Mouse (Mus musculus) liver, embryonic 14.5 days (tissue): ENCODE measurements around the gene Ddx6. TPM values are rescaled to one million over a fixed set of nuclear protein-coding genes. Genes with fewer than 3 reads are reported as not detected.
A peak's percentile ranks its signal among the peaks of the same experiment; 100 is the strongest.

Source experiments
- ATAC-seq: fragments of 200-750 bp; cut with Nextera tagmentation; 2 replicates; pipeline ENCODE4 v1.8.0; 2017; ENCODE audit warnings: moderate number of reproducible peaks, mild to moderate bottlenecking, moderate library complexity; ENCODE audit not compliant: insufficient read depth
- DNase-seq, 3 experiments: peaks; one replicate each; pipeline ENCODE4 v3.0.0-alpha.2; 2012 to 2013; ENCODE audit warnings: low read depth in 3 of 3, low spot score in 3 of 3
- H3K27ac ChIP-seq: fragments of 300-500 bp; sonication (generic); 2 replicates; pipeline ENCODE4 v1.5.1; 2014; ENCODE audit warnings: moderate library complexity, mild to moderate bottlenecking, control low read depth, inconsistent platforms
- H3K27me3 ChIP-seq: fragments of 300-500 bp; sonication (generic); 2 replicates; pipeline ENCODE4 v1.6.1; 2014; ENCODE audit warnings: mild to moderate bottlenecking, low read length, moderate library complexity; ENCODE audit not compliant: control insufficient read depth, insufficient read depth
- H3K36me3 ChIP-seq: fragments of 300-500 bp; sonication (generic); replicated peaks from 2 replicates; pipeline ENCODE4 v1.6.1; 2014; ENCODE audit warnings: low read depth; ENCODE audit not compliant: control insufficient read depth, insufficient read depth
- H3K4me1 ChIP-seq, 2 experiments: fragments of 200-500 bp in 1 of 2; fragments of 300-500 bp in 1 of 2; sonication (generic) in 1 of 2; replicated peaks; 2 replicates each; pipeline ENCODE4 v1.6.1; 2012 to 2014; ENCODE audit warnings: antibody characterized with exemption in 1 of 2, inconsistent platforms in 1 of 2, low read length in 1 of 2; ENCODE audit not compliant: control insufficient read depth in 2 of 2, insufficient read depth in 2 of 2
- H3K4me2 ChIP-seq: fragments of 300-500 bp; sonication (generic); 2 replicates; pipeline ENCODE4 v1.6.1; 2014; ENCODE audit warnings: low read depth, mild to moderate bottlenecking, control low read depth, moderate library complexity
- H3K4me3 ChIP-seq, 2 experiments: fragments of 200-500 bp in 1 of 2; fragments of 300-500 bp in 1 of 2; sonication (generic) in 1 of 2; 2 replicates each; pipeline ENCODE4 v1.5.1; 2012 to 2014; ENCODE audit warnings: low read depth in 2 of 2, low read length in 2 of 2, mild to moderate bottlenecking in 2 of 2, control low read depth in 1 of 2, inconsistent platforms in 1 of 2, moderate library complexity in 1 of 2; ENCODE audit not compliant: insufficient read depth in 1 of 2
- H3K9ac ChIP-seq: fragments of 300-500 bp; sonication (generic); replicated peaks from 2 replicates; pipeline ENCODE4 v1.6.1; 2014; ENCODE audit warnings: mild to moderate bottlenecking, control low read depth, moderate library complexity
- H3K9me3 ChIP-seq: fragments of 300-500 bp; sonication (generic); 2 replicates; pipeline ENCODE4 v1.6.1; 2016; ENCODE audit warnings: low read length, mixed read lengths; ENCODE audit not compliant: control insufficient read depth
- CTCF ChIP-seq: IDR thresholded peaks from 2 replicates; pipeline ENCODE4 v1.5.1; 2016; ENCODE audit warnings: antibody characterized with exemption, low read depth, control low read depth
- EP300 ChIP-seq: IDR thresholded peaks from 2 replicates; pipeline ENCODE4 v1.6.1; 2016; ENCODE audit warnings: antibody characterized with exemption, low read depth
- WGBS: fragments of 180-500 bp; shearing (Covaris S2); extraction: QIAGEN DNeasy Blood & Tissue Kit; methylation state at CpG from one replicate; pipeline ENCODE4 v1.1.7; 2014; ENCODE audit not compliant: insufficient replicate concordance; 5-methylcytosine and 5-hydroxymethylcytosine counted together
- polyA plus RNA-seq, 2 experiments: library from polyadenylated mRNA; depleted of rRNA in 1 of 2; stranded (reverse) in 1 of 2; unstranded in 1 of 2; fragments of >200 nt; fragmentation: Nextera tagmentation in 1 of 2; extraction: Ambion mirVana in 1 of 2; gene quantifications; 2 replicates each; pipeline versions ENCODE4 v1.2.1 to v1.2.3; 2012 to 2014

Gene Ddx6
- polyA plus RNA-seq, 2 experiments, result 4.4 to 9.4 TPM

- H3K9me3 ChIP-seq, result no peaks in the 10 kb centered on the region
- DNase-seq, result peak in 1 of 3 experiments; percentile 29
Observed at GRCm38 (mm10) chr9:44652027-44652426, 47.3 kb downstream of the Ddx6 start.

GRCm38 (mm10) chr9:44653896-44654295, 49.2 kb downstream of the Ddx6 start:
- ATAC-seq (no peak), DNase-seq (no peak)
- Histone ChIP-seq H3K9ac (no peak overlapping the region), H3K4me2 (no peak overlapping the region), H3K4me1 (peaks cover 0 to 1% of the 10 kb centered on the region in 2 experiments; a peak in 2 of 4 replicates), H3K4me3 (no peak overlapping the region), H3K27me3 (no peaks in the 10 kb centered on the region), H3K9me3 (no peaks in the 10 kb centered on the region), H3K36me3 (no peaks in the 10 kb centered on the region), H3K27ac (no peak overlapping the region)
- WGBS, result 58% methylated on average over 4 of the region's 4 CpGs
- TF ChIP-seq CTCF, result no peak
- TF ChIP-seq EP300, result no peak

More at GRCm38 (mm10) chr9:44652027-44652426, 47.3 kb downstream of the Ddx6 start:
- WGBS, result 6% methylated on average over 8 of the region's 8 CpGs
- Histone ChIP-seq H3K9ac (no peak overlapping the region), H3K4me3 (no peak overlapping the region), H3K36me3 (no peaks in the 10 kb centered on the region), H3K27me3 (no peaks in the 10 kb centered on the region), H3K4me1 (peaks cover 0 to 1% of the 10 kb centered on the region in 2 experiments; a peak in 2 of 4 replicates), H3K27ac (no peak overlapping the region), H3K4me2 (no peak overlapping the region)
- ATAC-seq, result no peak; the same call in 1 of the 2 replicates
- TF ChIP-seq CTCF (peak; percentile 90), EP300 (no peak)

GRCm38 (mm10) chr9:44655098-44656066, 50.7 kb downstream of the Ddx6 start:
- H3K4me1 ChIP-seq, result peaks cover 0 to 1% of the 10 kb centered on the region in 2 experiments; a peak in 2 of 4 replicates
- H3K36me3 ChIP-seq, result no peaks in the 10 kb centered on the region
- no peak overlapping the region; the same call in 1 of the 2 replicates for H3K9ac ChIP-seq
- peak; percentile 39 to 59 (median 49) for DNase-seq
- TF ChIP-seq EP300, result no peak
- peak; percentile 77 for TF ChIP-seq CTCF
- no peak for ATAC-seq
- H3K27me3 ChIP-seq, result no peaks in the 10 kb centered on the region
- peak overlapping the region; percentile 18 to 40; a peak in 3 of 4 replicates for H3K4me3 ChIP-seq
- peak overlapping the region; percentile 57 for H3K4me2 ChIP-seq
- H3K27ac ChIP-seq, result no peak overlapping the region
- WGBS, result 28% methylated on average over 26 of the region's 26 CpGs
- no peaks in the 10 kb centered on the region for H3K9me3 ChIP-seq

- Histone ChIP-seq H3K27ac (no peak overlapping the region), H3K36me3 (no peaks in the 10 kb centered on the region), H3K4me2 (no peak overlapping the region), H3K4me1 (no peaks in the 10 kb centered on the region), H3K9ac (no peak overlapping the region), H3K9me3 (no peaks in the 10 kb centered on the region), H3K27me3 (no peaks in the 10 kb centered on the region), H3K4me3 (no peak overlapping the region)
- DNase-seq, result no peak
- 67% methylated on average over 6 of the region's 6 CpGs for WGBS
- ATAC-seq, result no peak
- TF ChIP-seq CTCF, result no peak
- TF ChIP-seq EP300, result no peak
Observed at GRCm38 (mm10) chr9:44663706-44664105, 59.0 kb downstream of the Ddx6 start.

GRCm38 (mm10) chr9:44671416-44671815, 66.7 kb downstream of the Ddx6 start:
- Histone ChIP-seq H3K4me3 (no peak overlapping the region), H3K4me2 (no peak overlapping the region), H3K27me3 (no peaks in the 10 kb centered on the region), H3K9me3 (no peaks in the 10 kb centered on the region), H3K27ac (no peak overlapping the region), H3K4me1 (no peaks in the 10 kb centered on the region), H3K36me3 (no peaks in the 10 kb centered on the region), H3K9ac (no peak overlapping the region)
- DNase-seq (no peak), ATAC-seq (no peak)
- TF ChIP-seq CTCF (no peak), EP300 (no peak)
- 61% methylated on average over 5 of the region's 5 CpGs for WGBS
